Mouse (Mus musculus): ENCODE measurements around the gene Brms1. TPM values are rescaled to one million over a fixed set of nuclear protein-coding genes. Genes with fewer than 3 reads are reported as not detected.
"Not testable (repeated sequence)": the region's sequence is repeated elsewhere in the genome, so short reads cannot be mapped to it uniquely, and the experiment has no call there.

Brms1 gene
- polyA plus RNA-seq, 1 experiment from 2014 or later, result 47.6 TPM

- DNase-seq (ENCODE audit: low spot score), result not testable (repeated sequence)
Observed at GRCm38 (mm10) chr19:5003644-5004043, 37.5 kb upstream of the Brms1 start.

GRCm38 (mm10) chr19:5004925-5005324 lies 36.2 kb upstream of the Brms1 start:
- TF ChIP-seq EP300 (IDR thresholded peaks at IDR 0.05) (no peak), CTCF (IDR thresholded peaks at IDR 0.05) (no peak)
- ATAC-seq (no peak), DNase-seq (ENCODE audit: low spot score) (no peak)
- H3K4me2 ChIP-seq (replicated peaks; ENCODE audit: low read depth, low read length), result no peak overlapping the region
- no peaks in the 10 kb centered on the region for H3K9me3 ChIP-seq (ENCODE audit: low read length)
- no peak overlapping the region for H3K9ac ChIP-seq (replicated peaks; ENCODE audit: low read depth)
- no peaks in the 10 kb centered on the region for H3K27me3 ChIP-seq (replicated peaks; ENCODE audit: insufficient read depth, low read length)
- no peaks in the 10 kb centered on the region for H3K4me1 ChIP-seq (ENCODE audit: insufficient read depth, low read depth, low read length)
- H3K4me3 ChIP-seq (ENCODE audit: low read depth, low read length), result no peak overlapping the region
- no peak overlapping the region for H3K27ac ChIP-seq (ENCODE audit: low read length)
- H3K36me3 ChIP-seq (ENCODE audit: insufficient read depth, low read length), result no peaks in the 10 kb centered on the region
- 53% methylated on average over 4 of the region's 4 CpGs for WGBS

More at GRCm38 (mm10) chr19:5003644-5004043, 37.5 kb upstream of the Brms1 start:
- not testable (repeated sequence) for H3K27me3 ChIP-seq (replicated peaks; ENCODE audit: insufficient read depth, low read length); H3K4me3 ChIP-seq (ENCODE audit: low read depth, low read length); H3K9ac ChIP-seq (replicated peaks; ENCODE audit: low read depth); ATAC-seq; H3K4me1 ChIP-seq (ENCODE audit: insufficient read depth, low read depth, low read length); H3K9me3 ChIP-seq (ENCODE audit: low read length); H3K36me3 ChIP-seq (ENCODE audit: insufficient read depth, low read length); H3K27ac ChIP-seq (ENCODE audit: low read length); H3K4me2 ChIP-seq (replicated peaks; ENCODE audit: low read depth, low read length)
- WGBS, result 39% methylated on average over 2 of the region's 2 CpGs
- peak; percentile 27 for TF ChIP-seq CTCF (IDR thresholded peaks at IDR 0.05)

- no peak overlapping the region for H3K27ac ChIP-seq (ENCODE audit: low read length)
- TF ChIP-seq CTCF (IDR thresholded peaks at IDR 0.05), result no peak
- no peak for TF ChIP-seq EP300 (IDR thresholded peaks at IDR 0.05)
- H3K4me2 ChIP-seq (replicated peaks; ENCODE audit: low read depth, low read length), result no peak overlapping the region
- H3K9ac ChIP-seq (replicated peaks; ENCODE audit: low read depth), result no peak overlapping the region
- H3K27me3 ChIP-seq (replicated peaks; ENCODE audit: insufficient read depth, low read length), result no peaks in the 10 kb centered on the region
- DNase-seq (ENCODE audit: low spot score) (no peak), ATAC-seq (no peak)
- no peak overlapping the region for H3K4me3 ChIP-seq (ENCODE audit: low read depth, low read length)
- H3K4me1 ChIP-seq (ENCODE audit: insufficient read depth, low read depth, low read length), result no peaks in the 10 kb centered on the region
- WGBS, result 42% methylated on average over 8 of the region's 8 CpGs
- no peaks in the 10 kb centered on the region for H3K36me3 ChIP-seq (ENCODE audit: insufficient read depth, low read length)
- H3K9me3 ChIP-seq (ENCODE audit: low read length), result no peaks in the 10 kb centered on the region
Observed at GRCm38 (mm10) chr19:5013138-5013537, 28.0 kb upstream of the Brms1 start.

GRCm38 (mm10) chr19:5014961-5015398 lies 26.2 kb upstream of the Brms1 start:
- H3K4me3 ChIP-seq (ENCODE audit: low read depth, low read length), result no peak overlapping the region
- H3K4me2 ChIP-seq (replicated peaks; ENCODE audit: low read depth, low read length), result no peak overlapping the region
- 13% methylated on average over 8 of the region's 8 CpGs for WGBS
- no peaks in the 10 kb centered on the region for H3K36me3 ChIP-seq (ENCODE audit: insufficient read depth, low read length)
- no peaks in the 10 kb centered on the region for H3K27me3 ChIP-seq (replicated peaks; ENCODE audit: insufficient read depth, low read length)
- H3K4me1 ChIP-seq (ENCODE audit: insufficient read depth, low read depth, low read length), result no peaks in the 10 kb centered on the region
- no peak overlapping the region for H3K9ac ChIP-seq (replicated peaks; ENCODE audit: low read depth)
- H3K27ac ChIP-seq (ENCODE audit: low read length), result no peak overlapping the region
- H3K9me3 ChIP-seq (ENCODE audit: low read length), result no peaks in the 10 kb centered on the region
- DNase-seq (ENCODE audit: low spot score) (peak; percentile 68), ATAC-seq (no peak)
- peak; percentile 63 for TF ChIP-seq CTCF (IDR thresholded peaks at IDR 0.05)
- TF ChIP-seq EP300 (IDR thresholded peaks at IDR 0.05), result no peak

GRCm38 (mm10) chr19:5016221-5016742 lies 24.9 kb upstream of the Brms1 start:
- Histone ChIP-seq H3K36me3 (ENCODE audit: insufficient read depth, low read length) (no peaks in the 10 kb centered on the region), H3K27ac (ENCODE audit: low read length) (peak overlapping the region; percentile 38; the same call in 1 of the 2 replicates), H3K27me3 (replicated peaks; ENCODE audit: insufficient read depth, low read length) (no peaks in the 10 kb centered on the region), H3K4me1 (ENCODE audit: insufficient read depth, low read depth, low read length) (no peaks in the 10 kb centered on the region), H3K9ac (replicated peaks; ENCODE audit: low read depth) (no peak overlapping the region), H3K4me2 (replicated peaks; ENCODE audit: low read depth, low read length) (peak overlapping the region; percentile 27; the same call in 1 of the 2 replicates), H3K9me3 (ENCODE audit: low read length) (no peaks in the 10 kb centered on the region), H3K4me3 (ENCODE audit: low read depth, low read length) (no peak overlapping the region)
- TF ChIP-seq EP300 (IDR thresholded peaks at IDR 0.05), result no peak; the same call in 1 of the 2 replicates
- TF ChIP-seq CTCF (IDR thresholded peaks at IDR 0.05), result no peak
- ATAC-seq, result peak; percentile 84
- peak; percentile 64 for DNase-seq (ENCODE audit: low spot score)
- 19% methylated on average over 10 of the region's 10 CpGs for WGBS

- Histone ChIP-seq H3K4me2 (replicated peaks; ENCODE audit: low read depth, low read length) (peak overlapping the region; percentile 27; the same call in 1 of the 2 replicates), H3K9me3 (ENCODE audit: low read length) (no peaks in the 10 kb centered on the region), H3K4me3 (ENCODE audit: low read depth, low read length) (no peak overlapping the region), H3K9ac (replicated peaks; ENCODE audit: low read depth) (no peak overlapping the region), H3K4me1 (ENCODE audit: insufficient read depth, low read depth, low read length) (no peaks in the 10 kb centered on the region), H3K27me3 (replicated peaks; ENCODE audit: insufficient read depth, low read length) (no peaks in the 10 kb centered on the region), H3K27ac (ENCODE audit: low read length) (peak overlapping the region; percentile 38; the same call in 1 of the 2 replicates), H3K36me3 (ENCODE audit: insufficient read depth, low read length) (no peaks in the 10 kb centered on the region)
- DNase-seq (ENCODE audit: low spot score) (peak; percentile 88), ATAC-seq (peak; percentile 74)
- WGBS, result 24% methylated on average over 12 of the region's 12 CpGs
- no peak for TF ChIP-seq EP300 (IDR thresholded peaks at IDR 0.05)
- TF ChIP-seq CTCF (IDR thresholded peaks at IDR 0.05), result peak; percentile 84
Observed at GRCm38 (mm10) chr19:5016782-5017181, 24.4 kb upstream of the Brms1 start.

Measured in lung, postnatal 0 days (tissue).